Mouse (Mus musculus) monocyte, adult 5-6 weeks (primary cell): ENCODE results near the gene AC134908.4. TPM values are rescaled to one million over a fixed set of nuclear protein-coding genes. Genes with fewer than 3 reads are reported as not detected.

ENCODE experiments used
- ATAC-seq: fragments of 153-309, 156-312 bp; replicated peaks from 2 replicates; pipeline ENCODE4 v1.8.0; 2017; ENCODE audit warnings: mild to moderate bottlenecking; ENCODE audit not compliant: low TSS enrichment, insufficient number of reproducible peaks, severe bottlenecking, poor library complexity, low FRiP score
- total RNA-seq: library from RNA; stranded (forward); fragments of 200-1000, 200-491, 200-594 nt; gene quantifications from 3 replicates; pipeline ENCODE4 v1.2.3, GENCODE M21; 2017

The AC134908.4 gene
- total RNA-seq, 1 experiment from 2014 or later, result not detected

- peak; percentile 89 for ATAC-seq
These were observed 10.1 kb downstream of the AC134908.4 start, which contains the start of gene Haghl for GRCm38 (mm10) chr17:25785281-25785745. Haghl (minus strand) TSS chr17:25785673.

GRCm38 (mm10) chr17:25783861-25784574, 11.4 kb downstream of the AC134908.4 start:
- ATAC-seq, result no peak

- ATAC-seq, result no peak
These were observed 12.4 kb downstream of the AC134908.4 start for GRCm38 (mm10) chr17:25783086-25783485.

GRCm38 (mm10) chr17:25781339-25781738, 14.1 kb downstream of the AC134908.4 start:
- no peak for ATAC-seq

DNA sequence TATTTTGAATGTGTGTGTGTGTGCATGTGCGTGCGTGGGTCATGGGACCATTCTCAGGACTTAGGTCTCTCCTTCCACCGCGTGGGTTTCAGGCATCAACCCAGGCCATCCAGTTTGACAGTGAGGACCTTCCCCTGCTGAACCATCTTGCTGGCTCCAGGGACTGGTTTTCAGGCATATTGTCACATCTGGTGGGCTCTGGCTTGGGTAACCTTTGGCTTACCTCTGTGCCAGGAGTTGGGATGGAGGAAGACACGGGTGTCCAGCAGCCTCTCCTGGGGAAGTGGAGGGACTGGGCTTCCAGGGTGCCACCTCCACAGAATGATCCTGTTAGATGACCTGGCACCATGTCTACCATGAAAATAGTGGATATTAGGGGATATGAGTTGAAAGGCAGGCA, 17.5 kb downstream of the AC134908.4 start:
- no peak for ATAC-seq

DNA sequence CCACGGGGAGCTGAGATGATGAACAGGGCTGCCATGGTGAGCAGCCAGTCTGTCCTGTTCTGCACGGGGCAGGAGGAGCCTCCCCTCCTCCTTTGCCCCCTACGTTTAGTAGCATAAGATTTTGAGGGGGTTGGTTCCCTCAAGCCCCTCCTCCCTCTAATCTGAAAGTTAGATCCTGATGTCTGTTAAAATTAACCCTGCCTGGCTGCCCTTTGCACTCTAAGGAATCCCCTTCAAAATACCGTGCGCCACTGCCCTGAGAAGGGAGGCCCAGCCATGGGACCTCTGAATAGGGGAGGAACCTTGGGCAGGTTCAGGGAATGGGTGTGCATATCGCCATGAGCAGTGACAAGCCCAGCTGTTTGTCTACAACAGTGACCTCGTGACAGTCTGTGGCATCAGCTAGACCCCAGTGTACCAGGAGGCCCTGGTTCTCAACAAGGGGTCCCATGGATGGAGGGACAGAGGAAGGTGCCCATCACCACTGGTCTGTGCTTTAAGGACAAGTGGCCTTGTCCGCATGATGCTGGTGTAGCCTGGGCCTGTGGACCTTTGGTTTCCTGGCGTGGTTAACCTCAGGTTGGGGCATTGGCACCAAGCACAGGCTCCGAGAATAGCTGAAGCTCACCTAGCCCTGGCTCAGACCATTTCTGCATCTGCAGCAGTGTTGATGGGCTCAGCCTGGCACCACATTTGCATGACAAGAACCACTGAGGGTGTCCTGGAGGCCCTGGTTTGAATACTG, 20.0 kb downstream of the AC134908.4 start:
- no peak for ATAC-seq

- ATAC-seq, result peak; percentile 97
These were observed 21.8 kb downstream of the AC134908.4 start, which contains the start of gene Narfl for GRCm38 (mm10) chr17:25773549-25774120. Narfl (plus strand) TSS chr17:25773776.

- no peak for ATAC-seq
These were observed 26.1 kb downstream of the AC134908.4 start for GRCm38 (mm10) chr17:25769331-25769730.

DNA sequence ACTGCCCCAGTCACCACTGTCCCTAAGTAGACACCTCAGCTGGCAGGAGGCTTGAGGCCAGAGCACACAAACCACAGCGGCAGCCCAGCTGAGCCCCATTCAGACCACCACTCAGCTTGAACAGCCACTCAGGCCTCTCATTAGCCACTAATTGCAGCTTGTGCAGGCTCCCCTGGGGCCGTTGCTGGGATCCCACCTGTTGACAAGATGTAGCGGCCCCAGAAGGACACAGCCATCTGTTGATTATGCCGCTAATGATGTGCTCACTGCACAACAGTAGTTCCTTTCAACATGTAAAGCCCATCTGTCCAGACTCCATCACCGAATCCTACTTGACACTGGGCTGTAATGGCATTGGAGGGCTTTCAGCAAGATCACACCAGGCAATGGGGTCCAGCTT, 29.6 kb downstream of the AC134908.4 start:
- ATAC-seq, result no peak

DNA sequence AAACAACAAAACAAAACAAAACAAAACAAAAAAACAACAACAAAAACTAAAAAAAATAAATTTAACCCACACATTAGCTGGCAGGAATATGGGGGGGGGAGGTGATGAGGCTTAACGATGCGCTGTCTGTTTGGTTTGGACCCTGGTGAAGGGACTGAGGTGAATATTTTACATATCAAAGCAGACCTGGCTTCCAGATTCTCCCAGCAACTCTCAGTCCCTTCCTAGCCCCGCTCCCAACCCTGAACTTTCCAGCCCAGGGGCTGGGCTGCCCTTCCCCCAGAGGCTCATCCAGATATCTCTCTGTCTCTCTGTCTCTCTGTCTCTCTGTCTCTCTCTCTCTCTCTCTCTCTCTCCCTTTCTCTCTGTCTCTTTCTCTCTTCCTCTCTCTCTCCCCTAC, 32.9 kb downstream of the AC134908.4 start:
- ATAC-seq, result no peak

DNA sequence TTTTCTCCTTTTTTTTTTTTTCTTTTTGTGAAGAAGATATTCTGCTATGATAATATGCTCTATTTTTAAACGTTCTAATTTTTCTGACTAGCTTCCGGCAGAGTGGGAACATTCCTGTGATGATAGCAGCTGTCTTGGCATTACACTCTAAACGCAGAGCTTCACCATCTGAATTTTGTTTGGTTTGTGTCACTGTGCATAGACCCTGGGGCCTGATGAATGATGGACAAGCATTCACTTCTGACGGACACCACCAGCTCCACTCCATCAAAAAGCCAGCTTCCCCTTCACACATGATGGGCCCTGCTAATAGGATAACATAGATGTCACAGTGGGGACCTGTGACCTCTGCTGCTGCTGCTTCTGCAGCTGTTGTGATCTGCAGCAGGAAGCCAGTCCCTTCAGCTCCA, 33.9 kb downstream of the AC134908.4 start:
- ATAC-seq, result no peak

GRCm38 (mm10) chr17:25760148-25760547, 35.3 kb downstream of the AC134908.4 start:
- no peak for ATAC-seq

DNA sequence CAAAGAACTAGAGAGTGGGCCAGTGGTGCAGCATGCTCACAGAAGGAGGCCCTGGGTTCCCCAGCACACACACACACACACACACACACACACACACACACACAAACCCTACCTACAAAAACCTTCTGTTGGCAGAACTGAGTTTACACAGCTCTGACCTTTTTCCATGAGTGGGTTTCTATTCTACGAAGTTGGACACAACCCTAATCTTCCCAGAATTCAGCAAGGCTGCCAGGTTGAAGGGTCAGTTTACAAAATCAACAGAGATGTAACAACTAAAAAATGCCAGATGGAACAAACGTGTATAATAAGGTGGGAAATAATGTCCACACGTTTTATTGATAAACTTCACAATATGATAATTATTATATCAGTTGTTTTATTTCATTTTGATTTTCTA, 37.8 kb downstream of the AC134908.4 start:
- no peak for ATAC-seq

DNA sequence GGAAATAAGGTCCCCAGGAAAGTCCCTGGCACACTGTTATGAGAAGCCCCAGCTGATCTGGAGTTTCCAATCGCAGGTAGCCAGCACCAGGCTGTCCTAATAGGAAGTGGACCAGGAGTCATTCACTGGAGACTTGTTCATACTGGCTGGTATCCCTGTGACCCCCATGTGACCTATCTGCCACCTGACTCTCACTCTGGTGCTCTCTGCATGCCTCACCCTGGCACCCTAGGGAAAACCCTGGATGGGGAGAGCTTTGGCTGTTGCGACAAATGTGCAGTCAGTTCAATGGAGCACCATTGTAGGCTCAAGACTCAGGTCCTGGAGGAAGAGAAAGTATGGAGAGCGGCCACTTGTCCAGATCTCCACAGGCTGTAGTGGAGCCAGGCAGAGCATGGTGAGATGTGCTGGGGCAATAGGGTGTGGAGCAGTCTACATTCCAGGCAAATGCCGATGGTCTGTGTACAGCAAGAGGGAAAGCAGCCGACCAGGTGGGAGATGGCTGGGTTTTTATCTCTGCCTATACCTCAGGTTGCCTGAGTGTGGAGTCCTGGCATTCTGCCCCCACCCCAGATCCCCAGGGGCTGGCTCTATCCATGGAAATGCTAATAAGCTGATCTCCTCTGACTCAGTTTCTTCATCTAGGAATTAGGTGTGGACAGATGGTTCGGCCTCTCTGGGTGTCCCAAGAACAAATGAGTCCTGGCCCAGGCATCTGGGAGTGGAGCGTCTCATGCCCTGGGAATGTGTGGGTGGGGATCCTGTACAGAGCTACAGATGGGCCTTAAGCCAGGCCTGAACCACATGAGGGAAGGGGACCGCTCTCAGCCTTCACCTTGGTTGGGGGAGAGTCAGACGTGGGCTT, 38.8 kb downstream of the AC134908.4 start:
- no peak for ATAC-seq

GRCm38 (mm10) chr17:25755627-25756377, 39.7 kb downstream of the AC134908.4 start:
- no peak for ATAC-seq

DNA sequence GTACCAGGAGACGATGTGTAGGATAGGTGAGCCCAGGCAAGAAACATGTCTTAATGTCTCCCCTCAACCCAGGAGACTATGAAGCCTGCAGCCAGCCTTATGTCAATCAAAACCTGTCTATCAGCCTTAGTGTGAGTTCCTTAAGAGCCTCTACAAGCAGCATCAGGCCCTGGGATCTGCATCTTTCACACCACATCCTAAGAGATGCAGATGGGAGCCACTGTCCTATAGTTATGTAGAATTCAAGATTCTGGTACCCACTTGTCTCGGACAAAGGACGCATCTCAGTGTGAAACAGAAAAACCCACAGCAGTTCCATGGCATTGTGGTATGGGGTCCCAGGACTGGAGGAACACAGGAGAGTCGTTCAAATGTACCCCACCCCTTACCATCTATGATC, 40.4 kb downstream of the AC134908.4 start:
- no peak for ATAC-seq

DNA sequence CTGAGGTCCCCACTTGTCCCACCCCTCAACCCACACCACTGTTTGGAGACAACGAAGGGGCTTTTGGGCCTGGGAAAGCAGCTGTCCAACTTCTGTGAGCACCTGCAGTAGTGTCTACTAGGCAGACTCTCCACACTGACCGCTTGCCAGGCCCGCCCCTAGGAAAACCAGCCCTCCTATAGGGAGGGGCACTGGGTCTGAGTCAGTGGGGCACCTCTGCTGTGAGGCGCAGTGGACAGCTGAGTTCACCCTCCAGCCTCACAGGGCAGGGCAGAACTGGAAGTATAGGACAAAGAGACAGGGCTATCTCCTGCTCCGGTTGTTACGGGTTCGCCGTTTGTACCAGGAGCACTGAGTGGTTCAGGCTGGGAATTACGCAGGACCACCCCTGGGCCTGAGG, 41.2 kb downstream of the AC134908.4 start, which contains the start of gene Msln:
TSS of gene Msln (minus strand) at position 138 of the 400 bp plus-strand sequence.
- no peak for ATAC-seq

DNA sequence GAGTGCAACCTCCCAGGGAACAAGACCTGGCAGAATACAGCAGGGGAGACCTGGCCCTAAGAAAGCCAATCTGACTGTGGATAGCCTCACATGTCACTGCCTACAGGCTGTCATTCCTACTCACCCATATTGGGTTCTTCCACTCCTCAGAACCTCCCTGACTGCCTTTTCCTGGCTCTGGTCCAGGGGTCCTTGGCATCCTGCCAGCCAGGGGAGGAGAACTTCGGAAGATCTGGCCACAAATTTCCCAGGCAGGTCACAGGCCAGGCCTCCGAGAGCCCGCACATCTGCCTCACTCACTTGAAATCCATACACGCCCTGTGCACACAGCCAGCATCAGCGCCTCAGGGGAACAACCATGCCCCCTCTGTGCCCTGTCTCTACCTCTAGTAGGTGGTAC, 44.0 kb downstream of the AC134908.4 start:
- ATAC-seq, result no peak
